Mouse (Mus musculus): Measurements from ENCODE around the gene Gadd45b.

DNA sequence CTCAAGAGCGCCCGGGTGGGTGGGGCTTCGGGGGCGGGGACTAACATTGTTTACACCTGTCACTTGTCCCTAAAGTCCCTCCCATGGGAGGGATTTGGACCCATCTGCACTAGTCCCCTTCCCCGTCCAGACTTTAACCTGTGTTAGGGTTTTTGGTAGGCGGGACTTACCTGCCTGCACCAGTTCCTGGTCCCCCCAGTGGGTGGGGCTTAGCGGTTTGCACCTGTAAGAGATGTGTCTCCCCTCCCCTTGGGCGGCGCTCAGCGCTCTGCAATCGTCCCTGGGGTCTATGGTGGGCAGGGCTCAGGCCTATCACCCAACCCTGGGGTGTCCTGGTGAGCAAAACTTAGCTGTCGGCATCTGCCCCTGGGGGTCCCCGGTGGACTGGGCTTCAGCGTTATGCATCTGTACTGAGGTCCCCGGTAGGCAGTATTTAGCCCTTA lies 12.5 kb upstream of the Gadd45b start:
- TF ChIP-seq CTCF (IDR thresholded peaks at IDR 0.05) (no peak), EP300 (IDR thresholded peaks at IDR 0.05) (no peak)
